Mouse (Mus musculus) cerebellum, adult 9-11 months (tissue): Measurements from ENCODE around the gene Hivep3.

Experiments
- DNase-seq: peaks from one replicate; pipeline ENCODE4 v3.0.0; 2022

Hivep3 gene

GRCm38 (mm10) chr4:120027671-120028070 is 294.1 kb downstream of the Hivep3 start:
- DNase-seq, result no peak

- DNase-seq, result no peak
Measured at GRCm38 (mm10) chr4:120029937-120030336, 296.4 kb downstream of the Hivep3 start.

DNA sequence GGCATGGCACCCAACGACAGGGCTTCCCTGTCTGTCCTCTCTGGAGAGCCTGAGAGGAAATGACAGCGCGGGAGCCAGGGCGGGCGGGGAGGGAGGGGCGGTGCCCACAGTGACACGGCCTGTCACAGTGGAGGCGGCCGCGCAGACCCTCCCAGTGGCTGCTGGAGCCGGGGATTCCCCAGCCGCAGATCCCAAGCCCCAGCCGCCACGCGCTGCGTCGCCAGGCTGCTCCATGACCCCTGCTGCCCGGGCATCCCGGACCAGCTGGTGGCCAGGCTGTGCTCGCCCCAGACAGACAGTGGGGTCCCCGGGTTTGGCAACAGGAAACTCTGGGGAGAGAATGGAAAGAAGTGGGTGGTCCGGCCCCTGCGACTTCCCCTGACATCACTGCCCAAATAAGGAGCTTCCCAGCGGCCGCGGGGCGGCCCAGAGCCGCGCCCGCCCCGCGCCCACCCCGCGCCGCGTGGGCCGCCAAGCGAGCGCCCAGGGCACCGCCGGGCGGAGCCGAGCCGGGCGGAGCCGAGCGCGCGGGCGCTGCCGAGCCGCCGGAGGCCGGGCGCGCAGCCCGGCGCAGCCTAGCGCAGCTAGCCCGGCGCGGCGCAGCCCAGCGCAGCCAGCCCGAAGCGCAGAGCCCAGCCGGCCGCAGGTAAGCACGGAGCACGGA is 298.9 kb downstream of the Hivep3 start:
- peak; percentile 65 for DNase-seq

DNA sequence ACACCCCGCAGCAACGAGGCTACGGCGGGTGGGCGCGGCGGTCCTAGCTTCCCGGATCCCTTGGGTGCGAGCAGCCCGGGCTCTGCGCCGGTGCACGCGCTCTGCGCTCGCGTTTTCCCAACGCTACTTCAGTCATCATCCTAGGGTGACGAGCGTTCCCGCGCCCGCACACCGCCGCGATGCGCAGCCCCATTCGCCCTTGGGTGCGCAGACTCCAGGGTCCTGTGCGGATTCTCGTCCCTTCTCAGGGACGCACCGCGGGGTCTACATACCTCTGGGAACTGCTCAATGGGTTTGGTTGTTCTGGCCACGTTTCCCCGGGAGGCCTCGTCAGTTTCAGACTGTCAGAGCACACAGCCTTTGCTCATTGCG is 299.4 kb downstream of the Hivep3 start:
- no peak for DNase-seq

DNA sequence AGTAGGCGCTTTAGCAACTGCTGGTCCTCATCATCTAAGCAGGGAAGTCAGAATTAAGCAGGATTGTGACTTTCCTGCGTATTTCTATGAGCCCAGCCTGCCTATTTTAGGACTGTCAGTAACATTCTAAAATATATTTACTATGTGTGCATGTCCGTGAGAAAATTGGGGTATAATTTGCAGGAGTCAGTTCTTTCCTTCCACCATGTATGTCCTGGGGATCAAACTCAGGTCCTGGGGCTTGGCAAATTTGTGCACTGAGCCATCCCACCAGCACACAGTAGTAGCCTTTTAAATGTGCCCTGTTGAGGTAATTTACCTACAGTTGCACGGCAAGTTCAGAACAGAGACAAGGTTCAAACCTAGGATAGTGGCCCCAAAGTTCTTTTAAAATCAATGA is 302.7 kb downstream of the Hivep3 start:
- DNase-seq, result no peak

- no peak for DNase-seq
Measured at GRCm38 (mm10) chr4:120037007-120037406, 303.4 kb downstream of the Hivep3 start.

DNA sequence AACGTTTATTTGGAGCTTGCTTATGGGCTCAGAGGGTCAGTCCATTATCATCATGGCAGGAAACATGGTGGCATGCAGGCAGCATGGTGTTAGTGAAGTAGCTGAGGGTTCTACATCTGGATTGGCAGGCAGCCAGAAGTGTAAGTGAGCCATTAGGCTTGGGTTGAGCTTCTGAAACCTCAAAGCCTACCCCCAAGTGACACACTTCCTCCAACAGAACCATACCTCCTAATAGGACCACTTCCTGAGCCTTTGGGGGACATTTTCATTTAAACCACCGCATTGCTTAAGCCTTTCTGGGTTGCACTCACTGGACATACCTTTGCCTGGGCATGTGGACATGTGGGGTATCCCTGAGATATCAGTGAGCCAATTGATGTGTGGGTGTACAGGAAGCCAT is 307.9 kb downstream of the Hivep3 start:
- DNase-seq, result no peak

- DNase-seq, result no peak
Measured at GRCm38 (mm10) chr4:120042480-120042879, 308.9 kb downstream of the Hivep3 start.

DNA sequence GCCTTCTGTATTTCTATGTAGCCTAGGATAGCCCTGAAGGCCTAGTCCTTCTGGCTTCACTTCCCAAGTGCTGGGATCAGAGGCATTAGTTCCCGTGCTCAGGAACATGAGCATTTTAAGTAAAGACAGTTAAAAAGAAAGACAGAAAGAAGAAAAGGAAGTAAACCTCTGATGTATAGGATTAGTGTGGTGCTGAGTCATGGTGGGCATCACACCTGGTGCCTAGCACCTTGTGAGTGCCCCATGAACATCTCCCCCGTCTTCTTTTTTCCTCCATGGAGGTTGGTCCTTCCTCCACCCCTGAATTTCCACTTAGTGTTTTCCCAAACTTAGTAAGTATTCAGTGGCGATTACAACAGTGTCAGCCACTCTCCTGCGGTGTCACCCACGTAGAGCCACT is 311.0 kb downstream of the Hivep3 start:
- DNase-seq, result no peak

DNA sequence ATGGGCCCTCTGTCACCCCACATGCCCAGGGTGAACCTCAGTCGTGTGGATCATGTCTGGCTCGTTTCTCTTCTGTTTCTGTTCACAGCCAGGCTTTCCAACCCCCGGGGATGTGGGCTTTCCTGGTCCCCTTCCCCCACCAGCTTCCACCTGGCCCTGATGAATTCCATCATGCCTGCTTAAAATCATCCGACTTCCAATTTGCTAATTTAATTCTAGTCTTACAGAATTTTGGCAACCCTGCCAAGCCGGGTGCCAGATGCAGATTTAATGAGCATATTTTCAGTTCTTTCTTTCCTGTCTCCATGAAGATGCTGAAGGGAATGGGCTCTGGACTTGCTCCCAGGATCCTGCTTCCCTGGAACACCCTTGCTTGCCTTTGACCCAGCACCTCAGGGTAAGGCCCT is 311.6 kb downstream of the Hivep3 start:
- no peak for DNase-seq

GRCm38 (mm10) chr4:120045871-120046270 is 312.3 kb downstream of the Hivep3 start:
- DNase-seq, result no peak

- no peak for DNase-seq
Measured at GRCm38 (mm10) chr4:120047060-120047459, 313.5 kb downstream of the Hivep3 start.

DNA sequence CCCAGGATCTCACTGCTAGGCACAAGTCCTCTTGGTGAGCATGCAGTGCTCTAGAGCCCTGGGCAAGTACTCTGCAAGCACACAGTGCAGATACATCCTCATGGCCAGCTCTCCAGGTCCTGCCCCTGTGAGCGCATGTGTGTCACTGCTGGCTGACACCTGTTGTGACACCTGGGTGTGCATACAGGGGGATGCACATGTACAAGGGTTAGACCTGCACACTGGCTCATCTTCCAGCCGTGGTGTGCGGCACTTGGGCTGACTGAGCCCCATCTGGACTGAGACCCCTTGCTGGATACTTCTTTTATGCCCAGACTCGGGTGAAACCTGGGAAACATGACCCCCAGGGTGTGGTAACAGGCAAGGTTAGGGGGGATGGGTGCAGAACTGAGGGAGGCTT is 314.7 kb downstream of the Hivep3 start:
- no peak for DNase-seq

DNA sequence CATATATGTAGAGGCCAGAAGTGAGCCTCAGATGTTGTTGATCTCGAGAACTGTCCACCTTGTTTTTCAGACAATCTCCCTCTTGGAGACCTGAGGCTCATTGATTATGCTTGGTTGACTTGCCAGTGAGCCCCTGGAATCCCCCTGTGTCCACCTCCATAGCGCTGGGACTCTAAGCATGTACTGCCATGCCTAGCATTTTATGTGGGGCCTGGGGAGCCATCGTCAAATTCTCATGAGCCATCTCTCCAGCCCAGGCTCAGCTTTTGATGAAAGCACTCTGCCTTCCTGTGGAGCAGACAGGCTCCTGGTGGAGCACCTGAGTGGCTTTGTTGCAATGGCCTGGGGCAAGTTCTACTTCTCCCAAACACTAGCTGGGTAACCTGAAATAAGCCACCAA is 316.3 kb downstream of the Hivep3 start:
- DNase-seq, result no peak

- no peak for DNase-seq
Measured at GRCm38 (mm10) chr4:120052481-120052880, 318.9 kb downstream of the Hivep3 start.

DNA sequence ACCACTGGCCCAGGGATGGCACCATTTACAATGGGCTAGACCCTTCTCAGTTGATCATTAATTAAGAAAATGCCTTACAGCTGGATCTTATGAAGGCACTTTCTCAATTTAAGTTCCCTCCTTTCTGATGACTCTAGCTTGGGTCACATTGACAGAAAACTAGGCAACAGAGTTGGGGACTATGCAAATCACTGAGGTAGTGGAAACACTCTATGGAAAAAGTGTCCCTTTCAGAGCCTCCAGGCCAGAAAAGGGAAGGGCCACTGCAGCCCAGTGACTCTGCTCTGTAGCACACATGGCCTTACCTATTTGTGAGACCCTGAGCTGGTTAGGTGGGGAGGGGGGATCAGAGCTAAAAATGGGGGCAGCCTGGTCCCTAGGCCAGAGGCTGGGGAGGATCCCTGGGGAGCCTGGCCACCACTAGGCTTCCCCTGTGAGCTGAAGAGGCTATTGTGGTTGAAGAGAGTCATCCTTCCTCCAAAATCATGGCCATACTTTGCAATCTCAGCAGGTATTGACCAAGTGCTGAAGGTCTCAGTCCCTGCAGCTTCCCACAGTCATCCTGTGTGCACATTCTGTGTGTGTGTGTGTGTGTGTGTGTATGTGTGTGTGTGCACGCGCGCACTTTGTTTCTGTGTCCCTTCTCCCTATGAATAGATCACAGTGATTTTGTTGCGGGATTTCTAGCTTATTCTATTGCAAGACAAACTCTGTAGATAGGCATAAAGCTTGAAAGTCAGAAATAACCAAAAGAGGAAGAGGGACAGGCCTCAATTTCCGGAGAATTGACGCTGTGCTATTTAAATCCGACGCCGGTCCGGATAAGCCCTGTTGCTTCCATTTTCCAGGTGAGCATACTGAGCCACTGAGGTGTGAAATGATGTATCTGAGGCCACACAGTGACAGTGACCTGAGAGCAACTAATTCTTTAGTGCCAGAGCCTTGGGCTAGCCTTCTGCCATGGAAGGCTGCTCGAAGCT is 319.7 kb downstream of the Hivep3 start:
- DNase-seq, result no peak

- no peak for DNase-seq
Measured at GRCm38 (mm10) chr4:120054145-120054544, 320.6 kb downstream of the Hivep3 start.

- DNase-seq, result no peak
Measured at GRCm38 (mm10) chr4:120056451-120056850, 322.9 kb downstream of the Hivep3 start.

DNA sequence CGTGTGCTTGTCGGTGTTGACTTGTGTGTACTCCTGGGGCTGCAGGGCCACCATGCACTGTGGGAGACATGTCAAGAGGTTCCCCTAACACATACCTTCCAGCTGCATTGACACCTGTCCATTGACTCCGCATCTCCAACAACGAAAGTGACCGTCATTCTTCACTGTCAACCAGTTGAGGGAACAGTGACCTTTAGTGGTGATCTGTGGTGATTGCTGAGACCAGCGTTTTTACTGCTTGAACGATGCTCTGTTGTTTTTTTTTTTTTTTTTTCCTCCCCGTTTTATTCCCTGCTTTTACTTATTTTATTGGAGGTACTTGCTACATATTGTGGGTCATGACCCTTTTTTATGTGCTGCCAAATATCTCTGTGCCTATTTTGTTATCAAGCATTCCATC is 323.9 kb downstream of the Hivep3 start:
- DNase-seq, result no peak

DNA sequence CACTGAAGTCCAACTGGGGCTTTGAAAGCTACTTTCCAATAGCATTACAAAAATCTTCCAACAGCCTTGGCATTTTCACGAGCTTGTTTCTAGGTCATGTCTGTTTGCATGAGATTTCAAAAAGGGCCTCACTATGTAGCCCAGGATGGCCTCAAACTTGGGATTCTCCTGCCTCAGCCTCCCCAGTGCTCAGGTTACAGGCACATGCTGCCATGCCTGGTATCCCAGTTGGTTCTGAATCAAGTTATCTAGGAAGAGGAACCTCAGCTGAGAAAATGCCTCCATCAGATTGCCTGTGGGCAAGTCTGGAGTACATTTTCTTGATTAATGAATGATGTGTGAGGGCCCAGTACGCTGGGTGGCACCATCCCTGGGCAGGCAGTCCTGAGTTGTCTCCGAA is 324.6 kb downstream of the Hivep3 start:
- no peak for DNase-seq

DNA sequence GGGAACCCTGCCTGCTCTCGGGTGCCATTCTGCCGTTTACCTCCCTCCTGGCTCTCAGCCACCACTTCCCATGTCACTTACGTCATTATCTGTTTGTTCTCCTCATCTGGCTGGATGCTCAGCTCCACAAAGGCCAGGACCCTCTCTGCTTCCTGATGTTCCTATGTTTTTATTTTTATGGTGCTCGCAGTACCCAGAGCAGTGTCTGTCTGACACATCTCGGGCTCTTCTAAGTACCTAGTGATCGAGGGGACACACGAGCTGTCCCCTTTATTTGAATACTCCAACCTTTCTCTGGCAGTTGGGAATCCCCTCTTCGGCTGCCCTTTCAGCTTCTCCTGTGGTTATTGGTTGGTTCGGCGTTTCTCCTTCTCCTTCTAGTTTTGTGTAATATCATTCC is 325.2 kb downstream of the Hivep3 start:
- no peak for DNase-seq

- no peak for DNase-seq
Measured at GRCm38 (mm10) chr4:120061727-120062126, 328.1 kb downstream of the Hivep3 start.

GRCm38 (mm10) chr4:120062198-120062597 is 328.6 kb downstream of the Hivep3 start:
- DNase-seq, result no peak

DNA sequence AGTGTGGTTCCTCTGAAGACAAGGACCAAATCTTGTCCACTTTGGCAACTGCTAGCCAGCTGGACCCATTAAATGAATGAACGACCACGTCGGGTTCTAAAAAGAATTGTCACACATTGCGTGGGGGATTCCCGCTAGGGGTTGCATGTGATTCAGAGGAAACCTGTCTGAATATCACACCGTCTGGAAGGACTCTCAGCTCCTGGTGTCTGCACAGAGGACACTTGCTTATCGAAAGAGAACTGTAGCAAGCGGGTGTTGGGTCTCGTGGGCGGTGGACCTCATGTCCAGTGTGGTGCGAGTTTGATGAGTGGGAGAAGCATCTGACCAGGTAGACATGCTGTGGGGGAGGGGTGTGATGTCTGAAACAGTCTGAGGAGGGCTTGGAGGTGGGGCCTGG is 329.2 kb downstream of the Hivep3 start:
- no peak for DNase-seq
